In genomic region chr19:42904240-42904639, GRCm38 (mm10) we compare ENCODE assay signal across 14 mouse cellular contexts.
DNase-seq lines count a peak whose midpoint lies in the region; ATAC-seq and TF ChIP-seq lines count a peak whose summit lies in the region.
"Had no signal": no experiment of that assay in that cellular context is flagged by ENCODE, and none has a peak within 500 bp of the region (broad histone marks: within the 10 kb centered on the region; RNA-seq: fewer than 3 reads in every experiment).

No protein-coding gene starts in this region.

- peak; percentile 43; the same call in 1 of the 2 replicates for ATAC-seq in intestine, embryonic 14.5 days (replicated peaks; ENCODE audit: low FRiP score, low TSS enrichment, low read depth)
- ATAC-seq in intestine, postnatal 0 days, result no peak
- peak; percentile 55; the same call in 1 of the 2 replicates for ATAC-seq in forebrain, embryonic 15.5 days (replicated peaks)
- ATAC-seq in intestine, embryonic 16.5 days, result peak; percentile 16; the same call in 1 of the 2 replicates
- 0 out of 2 replicates have a peak, but pooled peaks have one; percentile 17 for ATAC-seq in neural tube, embryonic 14.5 days (ENCODE audit: low read depth)

- no peak for DNase-seq in intestine, embryonic 14.5 days (ENCODE audit: low spot score)
- no peak for DNase-seq in layer of hippocampus, postnatal 25 days (ENCODE audit: extremely low spot score in 1 of 2, low spot score in 1 of 2)
- DNase-seq in layer of hippocampus, adult 9-11 months, result no peak
- no peak for DNase-seq in testis, postnatal 10 days (ENCODE audit: low spot score)
- DNase-seq: gastrocnemius, postnatal 14 days; kidney, adult 2 months; thymus, postnatal 14 days had no signal

- no peak overlapping the region for H3K4me2 ChIP-seq in intestine, embryonic 14.5 days (ENCODE audit: low read length)
- H3K4me2 ChIP-seq in intestine, postnatal 0 days (replicated peaks; ENCODE audit: low read depth), result no peak overlapping the region
- H3K4me2 ChIP-seq in forebrain, embryonic 15.5 days (replicated peaks), result no peak overlapping the region
- H3K4me2 ChIP-seq in intestine, embryonic 16.5 days (ENCODE audit: low read depth, low read length), result no peak overlapping the region
- no peak overlapping the region for H3K4me2 ChIP-seq in neural tube, embryonic 14.5 days (ENCODE audit: low read depth, low read length)
- H3K4me2 ChIP-seq: liver, embryonic 15.5 days had no signal

- H3K9ac ChIP-seq in intestine, embryonic 14.5 days (ENCODE audit: low read length), result no peak overlapping the region
- no peak overlapping the region for H3K9ac ChIP-seq in intestine, postnatal 0 days (ENCODE audit: low read depth, low read length)
- no peak overlapping the region for H3K9ac ChIP-seq in forebrain, embryonic 15.5 days (replicated peaks)
- no peak overlapping the region for H3K9ac ChIP-seq in intestine, embryonic 16.5 days (ENCODE audit: low read depth, low read length)
- no peak overlapping the region for H3K9ac ChIP-seq in neural tube, embryonic 14.5 days (replicated peaks; ENCODE audit: low read depth, low read length)
- H3K9ac ChIP-seq: liver, embryonic 15.5 days had no signal

- no peaks in the 10 kb centered on the region for H3K27me3 ChIP-seq in intestine, embryonic 14.5 days (replicated peaks; ENCODE audit: control insufficient read depth, insufficient read depth, low read length)
- no peaks in the 10 kb centered on the region for H3K27me3 ChIP-seq in intestine, postnatal 0 days (replicated peaks; ENCODE audit: control insufficient read depth, insufficient read depth, low read length)
- no peaks in the 10 kb centered on the region for H3K27me3 ChIP-seq in forebrain, embryonic 15.5 days
- no peaks in the 10 kb centered on the region for H3K27me3 ChIP-seq in intestine, embryonic 16.5 days (replicated peaks; ENCODE audit: control insufficient read depth, insufficient read depth, low read length)
- no peaks in the 10 kb centered on the region for H3K27me3 ChIP-seq in neural tube, embryonic 14.5 days (ENCODE audit: control insufficient read depth, insufficient read depth, low read length)
- H3K27me3 ChIP-seq: liver, embryonic 15.5 days had no signal

- TF ChIP-seq CTCF in intestine, postnatal 0 days (IDR thresholded peaks at IDR 0.05; ENCODE audit: low read depth), result no peak

- no peaks in the 10 kb centered on the region for H3K9me3 ChIP-seq in intestine, embryonic 14.5 days (ENCODE audit: control insufficient read depth, low read length)
- no peaks in the 10 kb centered on the region for H3K9me3 ChIP-seq in intestine, postnatal 0 days (ENCODE audit: control insufficient read depth)
- H3K9me3 ChIP-seq in forebrain, embryonic 15.5 days, result no peaks in the 10 kb centered on the region
- no peaks in the 10 kb centered on the region for H3K9me3 ChIP-seq in intestine, embryonic 16.5 days (ENCODE audit: control insufficient read depth, low read length)
- H3K9me3 ChIP-seq in neural tube, embryonic 14.5 days (ENCODE audit: control insufficient read depth, low read length), result no peaks in the 10 kb centered on the region
- H3K9me3 ChIP-seq: limb, embryonic 10.5 days; liver, embryonic 15.5 days had no signal

- H3K4me3 ChIP-seq in intestine, embryonic 14.5 days (ENCODE audit: low read depth, low read length), result no peak overlapping the region
- H3K4me3 ChIP-seq in intestine, postnatal 0 days (ENCODE audit: low read depth, low read length), result no peak overlapping the region
- H3K4me3 ChIP-seq in forebrain, embryonic 15.5 days, result no peak overlapping the region
- no peak overlapping the region for H3K4me3 ChIP-seq in intestine, embryonic 16.5 days (ENCODE audit: low read length)
- H3K4me3 ChIP-seq in neural tube, embryonic 14.5 days (ENCODE audit: low read depth, low read length), result no peak overlapping the region
- H3K4me3 ChIP-seq: layer of hippocampus, adult 2 months; limb, embryonic 10.5 days; liver, embryonic 15.5 days had no signal

- 38% methylated on average over 4 of the region's 4 CpGs for WGBS in intestine, embryonic 14.5 days
- 65% methylated on average over 4 of the region's 4 CpGs for WGBS in intestine, postnatal 0 days
- WGBS in forebrain, embryonic 15.5 days, result 31% methylated on average over 4 of the region's 4 CpGs
- WGBS in intestine, embryonic 16.5 days, result 45% methylated on average over 4 of the region's 4 CpGs
- 28% methylated on average over 4 of the region's 4 CpGs for WGBS in neural tube, embryonic 14.5 days

- no peaks in the 10 kb centered on the region for H3K36me3 ChIP-seq in intestine, embryonic 14.5 days (ENCODE audit: control insufficient read depth, insufficient read depth, low read length)
- no peaks in the 10 kb centered on the region for H3K36me3 ChIP-seq in intestine, postnatal 0 days (ENCODE audit: control insufficient read depth, insufficient read depth)
- no peaks in the 10 kb centered on the region for H3K36me3 ChIP-seq in forebrain, embryonic 15.5 days
- no peaks in the 10 kb centered on the region for H3K36me3 ChIP-seq in intestine, embryonic 16.5 days (ENCODE audit: control insufficient read depth, insufficient read depth, low read length)
- H3K36me3 ChIP-seq in neural tube, embryonic 14.5 days (ENCODE audit: control insufficient read depth, insufficient read depth, low read length), result no peaks in the 10 kb centered on the region
- H3K36me3 ChIP-seq: limb, embryonic 10.5 days; liver, embryonic 15.5 days had no signal

- H3K4me1 ChIP-seq in intestine, embryonic 14.5 days (replicated peaks; ENCODE audit: control insufficient read depth, insufficient read depth, low read length), result peaks cover 16% of the 10 kb centered on the region
- H3K4me1 ChIP-seq in intestine, postnatal 0 days (replicated peaks; ENCODE audit: control insufficient read depth, insufficient read depth, low read length), result no peaks in the 10 kb centered on the region
- H3K4me1 ChIP-seq in forebrain, embryonic 15.5 days, result peaks cover 25% of the 10 kb centered on the region
- H3K4me1 ChIP-seq in intestine, embryonic 16.5 days (ENCODE audit: control insufficient read depth, insufficient read depth, low read length), result peaks cover 4% of the 10 kb centered on the region; the same call in 1 of the 2 replicates
- 0 out of 2 replicates have a peak, but pooled peaks cover 3% of the 10 kb centered on the region for H3K4me1 ChIP-seq in neural tube, embryonic 14.5 days (ENCODE audit: control insufficient read depth, insufficient read depth, low read length)
- H3K4me1 ChIP-seq: liver, embryonic 15.5 days had no signal

- peak overlapping the region; percentile 70 for H3K27ac ChIP-seq in intestine, embryonic 14.5 days (ENCODE audit: low read depth)
- H3K27ac ChIP-seq in intestine, postnatal 0 days (ENCODE audit: low read depth, low read length), result no peak overlapping the region
- no peak overlapping the region for H3K27ac ChIP-seq in forebrain, embryonic 15.5 days (replicated peaks)
- H3K27ac ChIP-seq in intestine, embryonic 16.5 days (ENCODE audit: low read length), result peak overlapping the region; percentile 53; the same call in 1 of the 2 replicates
- H3K27ac ChIP-seq in neural tube, embryonic 14.5 days (ENCODE audit: low read depth, low read length), result no peak overlapping the region
- H3K27ac ChIP-seq: layer of hippocampus, adult 2 months; limb, embryonic 10.5 days; liver, embryonic 15.5 days had no signal

Comparison
In these comparisons a context has a peak if more than half of its experiments do, and no peak if none do; other contexts are left out.
1. H3K27ac ChIP-seq: peak in intestine, embryonic 14.5 days (single experiment) and intestine, embryonic 16.5 days (single experiment); none in intestine, postnatal 0 days (single experiment), forebrain, embryonic 15.5 days (single experiment) and neural tube, embryonic 14.5 days (single experiment).